Mouse (Mus musculus) heart, postnatal 10 days (tissue): ENCODE measurements around the gene Sgpl1. TPM values are rescaled to one million over a fixed set of nuclear protein-coding genes. Genes with fewer than 3 reads are reported as not detected.

Source experiments
- microRNA-seq, 2 experiments: library from miRNA; unstranded; fragments of <30 nt; microRNA quantifications; one replicate each; pipeline ENCODE4 v1.2.0; 2022
- total RNA-seq, 2 experiments: library from RNA; stranded (reverse); gene quantifications; 2 replicates each; pipeline ENCODE4 v1.2.3; 2021

The Sgpl1 gene
- total RNA-seq, 2 experiments from 2014 or later = 22.3 to 32.7 TPM

Small RNAs within 50 kb of the gene (microRNA-seq; reads per million reads assigned to microRNA genes)
- 0 reads per million in 2 experiments for gene Gm44308

Other genes with a start within 250 kb of the Sgpl1 start
- 1 to 10 TPM; 7.6 to 8.4 TPM for gene Pcbd1, start 58.4 kb downstream of the Sgpl1 start, total RNA-seq
- gene Tbata, start 24.3 kb upstream of the Sgpl1 start, total RNA-seq = not detected
- gene Adamts14, start 125.7 kb upstream of the Sgpl1 start, total RNA-seq = 1 to 10 TPM; 4.9 to 7.1 TPM
- gene Prf1, start 150.1 kb upstream of the Sgpl1 start, total RNA-seq = not detected
- 10 to 100 TPM; 43.3 to 44.7 TPM for gene Pald1, start 235.8 kb upstream of the Sgpl1 start, total RNA-seq